Mouse (Mus musculus): ENCODE data around the gene Zc3h7b.

- no peak for TF ChIP-seq CTCF (IDR thresholded peaks at IDR 0.05; ENCODE audit: low read depth)
- no peak for TF ChIP-seq EP300 (IDR thresholded peaks at IDR 0.05; ENCODE audit: low read depth)
Observed at GRCm38 (mm10) chr15:81813986-81814705, 69.3 kb downstream of the Zc3h7b start.
